Mouse (Mus musculus): Measurements from ENCODE around the gene Adm2. TPM values are rescaled to one million over a fixed set of nuclear protein-coding genes. Genes with fewer than 3 reads are reported as not detected.
A peak's percentile ranks its signal among the peaks of the same experiment; 100 is the strongest.

Adm2 gene
- not detected in 2 replicates for polyA plus RNA-seq (2014; fragmentation: Nextera tagmentation; extraction: Ambion mirVana)

- Histone ChIP-seq H3K4me2 (replicated peaks; ENCODE audit: low read depth, low read length) (peak within 1 kb of the TSS; percentile 30), H3K4me3 (ENCODE audit: low read depth, low read length) (peak within 1 kb of the TSS; percentile 13), H3K27ac (ENCODE audit: low read length) (no peak within 1 kb of the TSS), H3K36me3 (ENCODE audit: control insufficient read depth, insufficient read depth, low read length) (no peaks in the 10 kb centered on the region), H3K4me1 (ENCODE audit: control insufficient read depth, insufficient read depth, low read length) (no peaks in the 10 kb centered on the region), H3K9me3 (ENCODE audit: control insufficient read depth, low read depth, low read length) (no peaks in the 10 kb centered on the region), H3K9ac (replicated peaks; ENCODE audit: low read depth, low read length) (0 out of 2 replicates have a peak within 1 kb of the TSS, but pooled peaks have one; percentile 3), H3K27me3 (ENCODE audit: control insufficient read depth, insufficient read depth, low read length) (no peaks in the 10 kb centered on the region)
- WGBS = 8% methylated on average over 26 of the region's 26 CpGs
- ATAC-seq (ENCODE audit: insufficient number of reproducible peaks, insufficient read depth, low FRiP score, low read depth) = 0 out of 2 replicates have a peak, but pooled peaks have one; percentile 42
Observed at GRCm38 (mm10) chr15:89322670-89323522, at the start of gene Adm2. TSS of gene Adm2 (plus strand) at chr15:89322720.

DNA sequence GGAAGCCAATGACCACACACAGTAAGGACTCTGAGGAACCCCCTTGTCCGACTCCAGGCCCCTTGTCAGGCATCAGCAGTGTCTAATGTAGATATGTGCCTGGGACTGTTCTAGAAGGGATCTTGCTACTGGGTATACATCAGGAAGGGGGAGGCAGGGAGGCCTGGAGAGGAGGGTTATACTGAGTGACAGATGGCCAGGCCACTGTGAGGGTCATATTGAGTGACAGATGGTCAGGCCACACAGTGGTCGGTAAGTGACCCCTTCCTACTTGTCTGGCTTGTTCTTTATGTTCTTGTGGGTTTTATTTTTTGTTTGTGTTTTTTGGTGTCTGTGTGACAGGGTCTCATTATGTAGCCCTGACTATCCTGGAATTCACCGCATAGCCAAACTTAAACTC lies 47.0 kb upstream of the Adm2 start:
- Histone ChIP-seq H3K36me3 (ENCODE audit: control insufficient read depth, insufficient read depth, low read length) (peaks cover 42% of the 10 kb centered on the region), H3K4me3 (ENCODE audit: low read depth, low read length) (no peak overlapping the region), H3K9me3 (ENCODE audit: control insufficient read depth, low read depth, low read length) (no peaks in the 10 kb centered on the region), H3K27ac (ENCODE audit: low read length) (no peak overlapping the region), H3K4me1 (ENCODE audit: control insufficient read depth, insufficient read depth, low read length) (no peaks in the 10 kb centered on the region), H3K9ac (replicated peaks; ENCODE audit: low read depth, low read length) (no peak overlapping the region), H3K27me3 (ENCODE audit: control insufficient read depth, insufficient read depth, low read length) (no peaks in the 10 kb centered on the region), H3K4me2 (replicated peaks; ENCODE audit: low read depth, low read length) (no peak overlapping the region)
- no peak for ATAC-seq (ENCODE audit: insufficient number of reproducible peaks, insufficient read depth, low FRiP score, low read depth)
- 84% methylated on average over 3 of the region's 3 CpGs for WGBS

DNA sequence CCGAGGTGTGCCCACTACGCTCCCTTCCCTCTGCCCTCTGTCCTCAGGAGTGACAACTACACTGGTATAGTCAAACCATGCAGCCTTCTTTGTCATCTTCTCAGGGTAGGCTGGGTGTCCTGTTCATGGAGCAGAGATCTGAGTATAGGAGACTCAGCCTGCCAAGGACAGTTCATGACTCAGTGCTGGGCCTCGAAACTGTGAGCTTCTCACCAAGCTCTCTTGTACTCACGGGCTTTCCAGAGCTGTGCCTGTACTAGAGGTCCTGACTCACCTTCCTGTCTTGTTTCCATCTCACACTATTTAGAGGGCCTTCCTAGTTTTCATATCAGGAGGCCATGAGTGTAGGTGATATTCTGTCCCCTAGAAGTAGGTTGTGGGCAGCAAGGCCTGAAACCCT lies 45.2 kb upstream of the Adm2 start:
- no peaks in the 10 kb centered on the region for H3K9me3 ChIP-seq (ENCODE audit: control insufficient read depth, low read depth, low read length)
- no peaks in the 10 kb centered on the region for H3K27me3 ChIP-seq (ENCODE audit: control insufficient read depth, insufficient read depth, low read length)
- no peaks in the 10 kb centered on the region for H3K4me1 ChIP-seq (ENCODE audit: control insufficient read depth, insufficient read depth, low read length)
- no peak overlapping the region for H3K4me2 ChIP-seq (replicated peaks; ENCODE audit: low read depth, low read length)
- no peak overlapping the region for H3K27ac ChIP-seq (ENCODE audit: low read length)
- no peak for ATAC-seq (ENCODE audit: insufficient number of reproducible peaks, insufficient read depth, low FRiP score, low read depth)
- 87% methylated on average over 4 of the region's 4 CpGs for WGBS
- no peak overlapping the region for H3K4me3 ChIP-seq (ENCODE audit: low read depth, low read length)
- peaks cover 57% of the 10 kb centered on the region for H3K36me3 ChIP-seq (ENCODE audit: control insufficient read depth, insufficient read depth, low read length)
- H3K9ac ChIP-seq (replicated peaks; ENCODE audit: low read depth, low read length) = no peak overlapping the region

DNA sequence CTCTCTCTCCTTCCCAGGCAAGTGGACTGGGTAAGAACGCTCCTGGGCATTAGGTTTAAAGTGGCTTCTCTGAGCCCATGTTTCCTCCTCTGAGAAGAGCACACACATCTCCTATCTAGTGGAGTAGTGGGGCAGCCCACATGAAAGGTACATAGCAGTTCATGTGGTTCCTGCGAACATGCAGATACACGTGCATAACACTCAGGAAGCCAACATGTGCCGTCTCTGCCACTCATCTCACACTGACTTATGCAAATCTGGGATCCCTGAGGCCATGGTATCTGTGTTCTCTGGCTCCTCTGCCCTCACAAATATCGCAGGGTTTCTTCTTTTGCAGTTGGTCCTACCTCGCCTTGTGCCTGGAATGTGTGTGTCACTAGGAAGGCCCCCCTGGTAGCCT lies 40.0 kb upstream of the Adm2 start:
- H3K4me2 ChIP-seq (replicated peaks; ENCODE audit: low read depth, low read length) = no peak overlapping the region
- no peak overlapping the region for H3K9ac ChIP-seq (replicated peaks; ENCODE audit: low read depth, low read length)
- H3K9me3 ChIP-seq (ENCODE audit: control insufficient read depth, low read depth, low read length) = no peaks in the 10 kb centered on the region
- H3K27ac ChIP-seq (ENCODE audit: low read length) = no peak overlapping the region
- no peaks in the 10 kb centered on the region for H3K4me1 ChIP-seq (ENCODE audit: control insufficient read depth, insufficient read depth, low read length)
- 89% methylated on average over 6 of the region's 6 CpGs for WGBS
- H3K27me3 ChIP-seq (ENCODE audit: control insufficient read depth, insufficient read depth, low read length) = no peaks in the 10 kb centered on the region
- no peak for ATAC-seq (ENCODE audit: insufficient number of reproducible peaks, insufficient read depth, low FRiP score, low read depth)
- H3K36me3 ChIP-seq (ENCODE audit: control insufficient read depth, insufficient read depth, low read length) = peaks cover 51% of the 10 kb centered on the region
- no peak overlapping the region for H3K4me3 ChIP-seq (ENCODE audit: low read depth, low read length)

DNA sequence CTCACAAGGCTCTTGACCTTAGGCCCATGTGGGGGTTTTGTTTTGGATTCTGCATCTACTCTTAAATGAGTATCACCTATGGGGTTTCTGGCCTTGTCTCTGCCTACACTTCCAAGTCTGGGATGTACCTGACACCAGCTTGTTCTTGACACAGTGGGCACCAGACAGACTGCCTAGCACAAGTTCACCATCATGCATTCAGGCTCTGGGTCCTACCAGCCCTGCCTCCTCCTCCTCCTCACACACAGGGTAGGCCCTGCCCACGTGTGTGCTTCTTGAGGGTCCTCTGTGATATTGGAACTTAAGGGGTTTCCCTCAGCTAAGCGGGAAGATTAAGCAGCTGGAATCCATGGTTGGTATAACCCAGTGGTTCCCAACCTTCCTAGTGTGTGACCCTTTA lies 38.4 kb upstream of the Adm2 start:
- 76% methylated on average over 2 of the region's 2 CpGs for whole genome bisulfite sequencing
- no peak overlapping the region for H3K4me3 ChIP-seq (ENCODE audit: low read depth, low read length)
- H3K27ac ChIP-seq (ENCODE audit: low read length) = no peak overlapping the region
- ATAC-seq (ENCODE audit: insufficient number of reproducible peaks, insufficient read depth, low FRiP score, low read depth) = no peak
- no peak overlapping the region for H3K4me2 ChIP-seq (replicated peaks; ENCODE audit: low read depth, low read length)
- H3K9me3 ChIP-seq (ENCODE audit: control insufficient read depth, low read depth, low read length) = no peaks in the 10 kb centered on the region
- peaks cover 52% of the 10 kb centered on the region for H3K36me3 ChIP-seq (ENCODE audit: control insufficient read depth, insufficient read depth, low read length)
- no peaks in the 10 kb centered on the region for H3K27me3 ChIP-seq (ENCODE audit: control insufficient read depth, insufficient read depth, low read length)
- no peak overlapping the region for H3K9ac ChIP-seq (replicated peaks; ENCODE audit: low read depth, low read length)
- H3K4me1 ChIP-seq (ENCODE audit: control insufficient read depth, insufficient read depth, low read length) = no peaks in the 10 kb centered on the region

DNA sequence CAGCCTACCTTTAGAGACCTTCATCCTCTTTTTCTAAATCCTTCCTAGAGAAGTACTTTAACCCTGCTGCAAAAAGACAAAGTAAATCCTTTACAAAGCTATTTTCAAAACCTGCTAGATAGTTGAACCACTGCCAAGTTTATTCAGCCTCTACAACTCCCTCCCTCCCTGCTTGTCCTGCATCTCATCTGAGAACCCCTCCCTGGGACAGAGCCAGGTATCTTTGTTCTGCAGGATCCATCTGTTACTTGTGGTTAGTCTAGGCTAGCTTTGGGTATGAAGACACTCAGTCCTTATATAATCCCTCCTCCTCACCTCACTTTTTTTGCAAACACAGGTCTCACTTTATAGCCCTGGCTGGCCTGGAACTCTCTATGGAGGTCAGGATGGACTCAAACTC lies 37.5 kb upstream of the Adm2 start:
- no peak overlapping the region for H3K9ac ChIP-seq (replicated peaks; ENCODE audit: low read depth, low read length)
- no peaks in the 10 kb centered on the region for H3K9me3 ChIP-seq (ENCODE audit: control insufficient read depth, low read depth, low read length)
- H3K36me3 ChIP-seq (ENCODE audit: control insufficient read depth, insufficient read depth, low read length) = peaks cover 53% of the 10 kb centered on the region
- H3K27me3 ChIP-seq (ENCODE audit: control insufficient read depth, insufficient read depth, low read length) = no peaks in the 10 kb centered on the region
- no peak overlapping the region for H3K4me3 ChIP-seq (ENCODE audit: low read depth, low read length)
- no peak for ATAC-seq (ENCODE audit: insufficient number of reproducible peaks, insufficient read depth, low FRiP score, low read depth)
- no peak overlapping the region for H3K4me2 ChIP-seq (replicated peaks; ENCODE audit: low read depth, low read length)
- H3K27ac ChIP-seq (ENCODE audit: low read length) = no peak overlapping the region
- H3K4me1 ChIP-seq (ENCODE audit: control insufficient read depth, insufficient read depth, low read length) = no peaks in the 10 kb centered on the region

DNA sequence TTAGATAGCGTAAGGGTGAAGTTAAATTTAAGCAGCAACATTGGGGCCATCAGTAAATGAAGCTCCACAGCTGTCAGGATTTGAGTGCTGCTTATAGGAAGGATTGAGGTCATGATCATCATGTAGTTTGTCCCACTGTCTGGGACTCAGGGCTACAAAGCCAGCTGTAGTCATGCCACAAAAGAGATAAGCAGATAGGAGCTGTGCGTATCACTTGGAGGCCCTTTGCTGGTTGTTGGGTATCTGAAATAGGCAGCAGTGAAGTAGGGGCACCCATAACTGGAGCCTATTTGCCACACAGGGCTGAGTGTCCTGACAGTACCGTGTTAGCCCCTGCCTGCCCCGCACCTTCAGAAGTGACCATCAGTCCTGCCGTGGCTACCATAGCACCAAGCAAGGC lies 37.0 kb upstream of the Adm2 start:
- no peak overlapping the region for H3K9ac ChIP-seq (replicated peaks; ENCODE audit: low read depth, low read length)
- H3K4me2 ChIP-seq (replicated peaks; ENCODE audit: low read depth, low read length) = no peak overlapping the region
- no peaks in the 10 kb centered on the region for H3K9me3 ChIP-seq (ENCODE audit: control insufficient read depth, low read depth, low read length)
- H3K36me3 ChIP-seq (ENCODE audit: control insufficient read depth, insufficient read depth, low read length) = peaks cover 51% of the 10 kb centered on the region
- WGBS = 92% methylated on average over 5 of the region's 5 CpGs
- no peak overlapping the region for H3K27ac ChIP-seq (ENCODE audit: low read length)
- H3K4me1 ChIP-seq (ENCODE audit: control insufficient read depth, insufficient read depth, low read length) = no peaks in the 10 kb centered on the region
- no peak overlapping the region for H3K4me3 ChIP-seq (ENCODE audit: low read depth, low read length)
- no peak for ATAC-seq (ENCODE audit: insufficient number of reproducible peaks, insufficient read depth, low FRiP score, low read depth)
- no peaks in the 10 kb centered on the region for H3K27me3 ChIP-seq (ENCODE audit: control insufficient read depth, insufficient read depth, low read length)

DNA sequence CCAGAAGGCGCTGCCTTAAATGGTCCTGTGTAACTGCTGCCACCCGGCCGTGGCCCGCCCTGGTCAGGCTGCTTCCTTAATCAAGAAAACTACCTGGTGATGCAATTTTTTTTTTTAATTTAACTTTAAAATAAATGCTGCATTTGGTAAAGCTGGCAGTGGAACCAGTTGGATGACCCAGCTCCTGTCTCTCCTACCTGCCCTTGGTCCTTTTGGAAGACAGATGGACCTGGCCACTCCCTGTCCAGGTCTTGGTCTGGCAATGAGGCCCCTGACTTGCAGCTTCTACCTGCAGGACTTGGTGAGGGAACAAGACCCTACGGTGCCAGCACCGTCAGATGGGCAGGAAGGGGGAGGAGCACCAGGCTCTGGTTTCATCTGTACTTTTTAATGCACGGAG lies 36.4 kb upstream of the Adm2 start:
- H3K4me1 ChIP-seq (ENCODE audit: control insufficient read depth, insufficient read depth, low read length) = no peaks in the 10 kb centered on the region
- no peak overlapping the region for H3K9ac ChIP-seq (replicated peaks; ENCODE audit: low read depth, low read length)
- peaks cover 48% of the 10 kb centered on the region for H3K36me3 ChIP-seq (ENCODE audit: control insufficient read depth, insufficient read depth, low read length)
- no peak overlapping the region for H3K27ac ChIP-seq (ENCODE audit: low read length)
- WGBS = 82% methylated on average over 7 of the region's 7 CpGs
- no peak for ATAC-seq (ENCODE audit: insufficient number of reproducible peaks, insufficient read depth, low FRiP score, low read depth)
- no peaks in the 10 kb centered on the region for H3K27me3 ChIP-seq (ENCODE audit: control insufficient read depth, insufficient read depth, low read length)
- H3K4me3 ChIP-seq (ENCODE audit: low read depth, low read length) = no peak overlapping the region
- H3K4me2 ChIP-seq (replicated peaks; ENCODE audit: low read depth, low read length) = no peak overlapping the region
- H3K9me3 ChIP-seq (ENCODE audit: control insufficient read depth, low read depth, low read length) = no peaks in the 10 kb centered on the region

GRCm38 (mm10) chr15:89286582-89286981 lies 35.9 kb upstream of the Adm2 start:
- Histone ChIP-seq H3K4me1 (ENCODE audit: control insufficient read depth, insufficient read depth, low read length) (no peaks in the 10 kb centered on the region), H3K4me2 (replicated peaks; ENCODE audit: low read depth, low read length) (no peak overlapping the region), H3K4me3 (ENCODE audit: low read depth, low read length) (no peak overlapping the region), H3K36me3 (ENCODE audit: control insufficient read depth, insufficient read depth, low read length) (peaks cover 44% of the 10 kb centered on the region), H3K27ac (ENCODE audit: low read length) (no peak overlapping the region), H3K9ac (replicated peaks; ENCODE audit: low read depth, low read length) (no peak overlapping the region), H3K9me3 (ENCODE audit: control insufficient read depth, low read depth, low read length) (no peaks in the 10 kb centered on the region), H3K27me3 (ENCODE audit: control insufficient read depth, insufficient read depth, low read length) (no peaks in the 10 kb centered on the region)
- no peak for ATAC-seq (ENCODE audit: insufficient number of reproducible peaks, insufficient read depth, low FRiP score, low read depth)
- 92% methylated on average over 5 of the region's 5 CpGs for WGBS

All from stomach, embryonic 14.5 days (tissue).